Mouse (Mus musculus): ENCODE measurements around the gene Tanc1. TPM values are rescaled to one million over a fixed set of nuclear protein-coding genes. Genes with fewer than 3 reads are reported as not detected.

The Tanc1 gene
- total and polyA plus RNA-seq, 3 experiments, result 0.03 to 6.9 (median 0.49) TPM

GRCm38 (mm10) chr2:59642722-59643121 lies 30.9 kb downstream of the Tanc1 start:
- Histone ChIP-seq H3K27me3 (ENCODE audit: insufficient read depth, low read length) (0 out of 2 replicates have a peak, but pooled peaks cover 3% of the 10 kb centered on the region), H3K4me1 (ENCODE audit: insufficient read depth, low read depth, low read length) (no peaks in the 10 kb centered on the region), H3K4me3 (ENCODE audit: low read depth, low read length) (no peak overlapping the region), H3K36me3 (replicated peaks) (no peaks in the 10 kb centered on the region), H3K9me3 (replicated peaks) (no peaks in the 10 kb centered on the region)
- no peak for ATAC-seq (ENCODE audit: extremely low read depth, insufficient number of reproducible peaks, low FRiP score, poor library complexity, severe bottlenecking)
- no peak for TF ChIP-seq TAL1 (conservative IDR thresholded peaks at IDR 0.05; ENCODE audit: low read depth, low read length)
- TF ChIP-seq POLR2AphosphoS5 (IDR thresholded peaks at IDR 0.05; ENCODE audit: insufficient replicate concordance, low read depth, low read length), result no peak
- no peak for TF ChIP-seq GATA1 (IDR thresholded peaks at IDR 0.05; ENCODE audit: borderline replicate concordance, low read length)
- TF ChIP-seq CTCF (IDR thresholded peaks at IDR 0.05; ENCODE audit: low read depth, low read length), result no peak
- no peak for TF ChIP-seq GATA2 (IDR thresholded peaks at IDR 0.05; ENCODE audit: borderline replicate concordance, low read depth, low read length)
- no peak for DNase-seq (ENCODE audit: low spot score)

GRCm38 (mm10) chr2:59644816-59645215 lies 33.0 kb downstream of the Tanc1 start:
- Histone ChIP-seq H3K4me1 (ENCODE audit: insufficient read depth, low read depth, low read length) (no peaks in the 10 kb centered on the region), H3K27me3 (ENCODE audit: insufficient read depth, low read length) (0 out of 2 replicates have a peak, but pooled peaks cover 3% of the 10 kb centered on the region), H3K4me3 (ENCODE audit: low read depth, low read length) (no peak overlapping the region), H3K9me3 (replicated peaks) (no peaks in the 10 kb centered on the region), H3K36me3 (replicated peaks) (no peaks in the 10 kb centered on the region)
- DNase-seq (ENCODE audit: low spot score) (no peak), ATAC-seq (ENCODE audit: extremely low read depth, insufficient number of reproducible peaks, low FRiP score, poor library complexity, severe bottlenecking) (no peak)
- no peak for TF ChIP-seq GATA1 (IDR thresholded peaks at IDR 0.05; ENCODE audit: borderline replicate concordance, low read length)
- no peak for TF ChIP-seq CTCF (IDR thresholded peaks at IDR 0.05; ENCODE audit: low read depth, low read length)
- no peak for TF ChIP-seq GATA2 (IDR thresholded peaks at IDR 0.05; ENCODE audit: borderline replicate concordance, low read depth, low read length)
- TF ChIP-seq POLR2AphosphoS5 (IDR thresholded peaks at IDR 0.05; ENCODE audit: insufficient replicate concordance, low read depth, low read length), result no peak
- no peak for TF ChIP-seq TAL1 (conservative IDR thresholded peaks at IDR 0.05; ENCODE audit: low read depth, low read length)

- Histone ChIP-seq H3K4me3 (ENCODE audit: low read depth, low read length) (no peak overlapping the region), H3K27me3 (ENCODE audit: insufficient read depth, low read length) (0 out of 2 replicates have a peak, but pooled peaks cover 3% of the 10 kb centered on the region), H3K4me1 (ENCODE audit: insufficient read depth, low read depth, low read length) (no peaks in the 10 kb centered on the region), H3K36me3 (replicated peaks) (no peaks in the 10 kb centered on the region), H3K9me3 (replicated peaks) (no peaks in the 10 kb centered on the region)
- DNase-seq (ENCODE audit: low spot score) (no peak), ATAC-seq (ENCODE audit: extremely low read depth, insufficient number of reproducible peaks, low FRiP score, poor library complexity, severe bottlenecking) (no peak)
- TF ChIP-seq GATA2 (IDR thresholded peaks at IDR 0.05; ENCODE audit: borderline replicate concordance, low read depth, low read length) (no peak), GATA1 (IDR thresholded peaks at IDR 0.05; ENCODE audit: borderline replicate concordance, low read length) (no peak), POLR2AphosphoS5 (IDR thresholded peaks at IDR 0.05; ENCODE audit: insufficient replicate concordance, low read depth, low read length) (no peak), CTCF (IDR thresholded peaks at IDR 0.05; ENCODE audit: low read depth, low read length) (no peak), TAL1 (conservative IDR thresholded peaks at IDR 0.05; ENCODE audit: low read depth, low read length) (no peak)
Measured at GRCm38 (mm10) chr2:59645515-59645914, 33.7 kb downstream of the Tanc1 start.

GRCm38 (mm10) chr2:59646740-59647390 lies 35.0 kb downstream of the Tanc1 start:
- H3K4me1 ChIP-seq (ENCODE audit: insufficient read depth, low read depth, low read length), result no peaks in the 10 kb centered on the region
- ATAC-seq (ENCODE audit: extremely low read depth, insufficient number of reproducible peaks, low FRiP score, poor library complexity, severe bottlenecking) (no peak), DNase-seq (ENCODE audit: low spot score) (no peak)
- no peaks in the 10 kb centered on the region for H3K36me3 ChIP-seq (replicated peaks)
- H3K9me3 ChIP-seq (replicated peaks), result no peaks in the 10 kb centered on the region
- H3K27me3 ChIP-seq (ENCODE audit: insufficient read depth, low read length), result 0 out of 2 replicates have a peak, but pooled peaks cover 3% of the 10 kb centered on the region
- TF ChIP-seq POLR2AphosphoS5 (IDR thresholded peaks at IDR 0.05; ENCODE audit: insufficient replicate concordance, low read depth, low read length), result no peak
- no peak for TF ChIP-seq GATA1 (IDR thresholded peaks at IDR 0.05; ENCODE audit: borderline replicate concordance, low read length)
- TF ChIP-seq GATA2 (IDR thresholded peaks at IDR 0.05; ENCODE audit: borderline replicate concordance, low read depth, low read length), result no peak
- no peak for TF ChIP-seq TAL1 (conservative IDR thresholded peaks at IDR 0.05; ENCODE audit: low read depth, low read length)
- TF ChIP-seq CTCF (IDR thresholded peaks at IDR 0.05; ENCODE audit: low read depth, low read length), result no peak
- H3K4me3 ChIP-seq (ENCODE audit: low read depth, low read length), result no peak overlapping the region

GRCm38 (mm10) chr2:59648444-59648843 lies 36.6 kb downstream of the Tanc1 start:
- Histone ChIP-seq H3K4me1 (ENCODE audit: insufficient read depth, low read depth, low read length) (no peaks in the 10 kb centered on the region), H3K27me3 (ENCODE audit: insufficient read depth, low read length) (0 out of 2 replicates have a peak, but pooled peaks cover 3% of the 10 kb centered on the region), H3K4me3 (ENCODE audit: low read depth, low read length) (no peak overlapping the region), H3K9me3 (replicated peaks) (no peaks in the 10 kb centered on the region), H3K36me3 (replicated peaks) (no peaks in the 10 kb centered on the region)
- DNase-seq (ENCODE audit: low spot score) (no peak), ATAC-seq (ENCODE audit: extremely low read depth, insufficient number of reproducible peaks, low FRiP score, poor library complexity, severe bottlenecking) (no peak)
- TF ChIP-seq GATA1 (IDR thresholded peaks at IDR 0.05; ENCODE audit: borderline replicate concordance, low read length) (no peak), CTCF (IDR thresholded peaks at IDR 0.05; ENCODE audit: low read depth, low read length) (no peak), TAL1 (conservative IDR thresholded peaks at IDR 0.05; ENCODE audit: low read depth, low read length) (no peak), POLR2AphosphoS5 (IDR thresholded peaks at IDR 0.05; ENCODE audit: insufficient replicate concordance, low read depth, low read length) (no peak), GATA2 (IDR thresholded peaks at IDR 0.05; ENCODE audit: borderline replicate concordance, low read depth, low read length) (no peak)

- Histone ChIP-seq H3K4me3 (ENCODE audit: low read depth, low read length) (no peak overlapping the region), H3K4me1 (ENCODE audit: insufficient read depth, low read depth, low read length) (no peaks in the 10 kb centered on the region), H3K36me3 (replicated peaks) (no peaks in the 10 kb centered on the region), H3K27me3 (ENCODE audit: insufficient read depth, low read length) (0 out of 2 replicates have a peak, but pooled peaks cover 2% of the 10 kb centered on the region), H3K9me3 (replicated peaks) (no peaks in the 10 kb centered on the region)
- no peak for ATAC-seq (ENCODE audit: extremely low read depth, insufficient number of reproducible peaks, low FRiP score, poor library complexity, severe bottlenecking)
- TF ChIP-seq POLR2AphosphoS5 (IDR thresholded peaks at IDR 0.05; ENCODE audit: insufficient replicate concordance, low read depth, low read length), result no peak
- TF ChIP-seq GATA1 (IDR thresholded peaks at IDR 0.05; ENCODE audit: borderline replicate concordance, low read length), result no peak
- no peak for TF ChIP-seq TAL1 (conservative IDR thresholded peaks at IDR 0.05; ENCODE audit: low read depth, low read length)
- TF ChIP-seq GATA2 (IDR thresholded peaks at IDR 0.05; ENCODE audit: borderline replicate concordance, low read depth, low read length), result no peak
- TF ChIP-seq CTCF (IDR thresholded peaks at IDR 0.05; ENCODE audit: low read depth, low read length), result no peak
- no peak for DNase-seq (ENCODE audit: low spot score)
Measured at GRCm38 (mm10) chr2:59651801-59652200, 40.0 kb downstream of the Tanc1 start.

Data from G1E (cell line).